Mouse (Mus musculus) megakaryocyte, embryonic 14.5 days (primary cell): ENCODE measurements at regions not wholly inside any gene's neighbourhood (a gene's known extent, or its start where the extent isn't known, plus 50 kb on each side); places are given as distances from the start of the nearest gene placed in this dataset.

Source experiments
- FLI1 ChIP-seq: IDR thresholded peaks from 2 replicates; pipeline ENCODE4 v1.6.1; 2012; ENCODE audit warnings: low read length, inconsistent platforms, mixed read lengths
- GATA1 ChIP-seq: IDR thresholded peaks from 3 replicates; pipeline ENCODE4 v1.6.1; 2012; ENCODE audit warnings: mixed read lengths, low read length, inconsistent platforms, borderline replicate concordance

DNA sequence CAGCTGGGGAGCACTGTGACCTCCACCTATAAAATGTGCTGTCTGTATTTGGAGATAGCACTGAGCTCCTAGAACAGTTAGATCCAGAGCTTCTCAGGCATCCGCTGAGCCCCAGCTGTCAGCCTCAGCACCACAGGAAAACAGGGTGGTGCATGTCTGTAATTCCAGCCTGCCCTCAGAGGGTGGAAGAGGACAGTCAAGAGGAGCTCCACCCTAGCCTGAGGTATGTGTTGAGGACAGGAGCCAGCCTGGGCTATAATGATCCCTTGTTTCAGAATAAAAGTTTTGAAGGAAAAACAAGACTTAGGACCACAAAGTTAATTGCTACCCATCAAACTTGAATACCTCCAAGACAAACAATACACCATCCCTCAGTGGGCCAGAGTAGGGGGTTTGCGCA, 139.8 kb upstream of the Gm765 start:
- TF ChIP-seq GATA1 = no peak
- TF ChIP-seq FLI1 = no peak
